Mouse (Mus musculus) ovary, adult 18-20 months (tissue): Measurements from ENCODE around the gene Plin1.

Experiments
- DNase-seq: peaks from one replicate; pipeline ENCODE4 v3.0.0; 2022; ENCODE audit warnings: low spot score, mixed read lengths

The Plin1 gene

GRCm38 (mm10) chr7:79732622-79733021, at the start of gene Plin1:
Plin1 (minus strand) TSS chr7:79732903.
- no peak for DNase-seq

DNA sequence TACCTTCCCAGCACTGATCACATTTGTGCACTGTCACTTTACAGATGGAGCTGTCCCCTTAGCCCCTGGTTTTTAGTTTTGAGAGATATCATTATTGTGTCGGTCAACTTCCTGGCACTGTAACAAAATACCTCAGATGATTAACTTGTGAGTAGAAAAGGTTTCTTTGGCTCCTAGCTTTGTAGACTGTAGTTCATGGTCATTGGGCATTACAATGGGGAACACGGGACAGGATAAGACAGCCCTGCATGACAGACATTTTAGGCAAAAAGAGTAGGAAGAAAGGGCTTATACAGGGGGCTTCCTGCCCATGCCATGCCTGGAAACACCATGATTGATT, 49.8 kb upstream of the Plin1 start:
- DNase-seq = no peak

- no peak for DNase-seq
Measured at GRCm38 (mm10) chr7:79781826-79782515, 49.3 kb upstream of the Plin1 start.

- DNase-seq = peak; percentile 66
Measured at GRCm38 (mm10) chr7:79780647-79781626, 48.2 kb upstream of the Plin1 start.

DNA sequence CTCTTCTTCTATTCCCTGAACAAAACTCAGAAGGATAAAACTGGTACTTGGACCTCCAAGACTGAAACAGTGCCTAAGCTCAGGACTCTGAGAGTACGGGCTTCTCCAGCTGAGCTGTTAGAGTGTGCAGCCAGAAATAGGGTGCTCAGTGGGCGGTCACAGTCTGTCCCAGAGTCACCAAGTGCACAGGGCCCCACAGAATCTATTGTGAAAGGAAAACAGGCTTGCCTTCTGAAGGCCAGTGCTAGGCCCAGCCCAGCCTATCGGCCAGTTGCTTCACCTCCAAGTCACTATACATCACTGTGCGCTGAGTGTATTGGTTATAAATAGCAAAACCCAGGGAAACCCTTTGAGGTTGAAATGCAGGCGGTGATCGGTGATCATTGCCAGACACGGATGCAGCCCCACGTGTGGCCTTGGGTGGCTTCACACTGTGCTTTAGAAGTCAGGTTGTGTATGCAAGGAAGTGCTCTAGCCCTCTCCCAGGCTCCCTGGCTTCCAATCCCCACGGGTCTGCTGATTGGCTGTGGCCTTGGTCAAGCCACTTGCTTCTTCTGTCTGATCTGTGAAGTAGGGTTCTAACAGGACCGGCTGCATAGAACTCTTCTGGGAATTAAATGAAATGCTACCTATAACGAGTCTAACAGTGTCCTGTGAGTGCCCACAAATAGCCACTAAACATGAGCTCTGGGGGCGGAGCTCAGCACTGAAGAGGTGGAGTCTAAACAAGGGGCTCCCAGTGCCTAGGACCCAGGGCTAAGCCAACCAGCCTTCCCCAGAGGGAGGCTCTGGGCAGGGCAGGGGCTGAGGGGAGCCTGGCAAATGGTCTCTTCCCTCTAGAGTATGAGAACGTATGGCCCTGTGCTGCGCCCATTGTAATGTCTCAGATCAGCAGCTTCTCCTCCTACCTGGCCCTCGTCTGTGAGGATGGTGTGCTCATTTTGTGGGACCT, 39.1 kb upstream of the Plin1 start:
- DNase-seq = no peak

GRCm38 (mm10) chr7:79769664-79770063, 37.0 kb upstream of the Plin1 start:
- no peak for DNase-seq

GRCm38 (mm10) chr7:79765991-79766390, 33.3 kb upstream of the Plin1 start:
- DNase-seq = no peak

DNA sequence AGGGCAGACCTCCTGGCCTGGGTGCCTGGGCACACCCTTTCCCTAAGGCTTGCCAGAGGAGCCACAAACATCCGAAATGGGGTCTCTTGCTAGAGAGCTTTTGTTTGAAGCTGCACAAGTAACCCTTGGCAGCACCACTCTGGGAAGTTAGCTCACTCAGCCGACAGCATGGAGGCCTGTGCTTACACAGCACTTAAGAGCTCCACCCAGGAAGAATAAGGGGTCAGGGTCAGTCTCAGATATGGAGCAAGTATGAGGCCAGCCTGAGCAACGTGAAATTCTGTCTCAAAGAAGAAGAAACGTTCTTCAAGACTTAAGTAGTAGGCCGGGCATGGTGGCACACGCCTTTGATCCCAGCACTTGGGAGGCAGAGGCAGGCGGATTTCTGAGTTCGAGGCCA, 29.4 kb upstream of the Plin1 start:
- DNase-seq = no peak

- no peak for DNase-seq
Measured at GRCm38 (mm10) chr7:79761124-79761876, 28.6 kb upstream of the Plin1 start.

DNA sequence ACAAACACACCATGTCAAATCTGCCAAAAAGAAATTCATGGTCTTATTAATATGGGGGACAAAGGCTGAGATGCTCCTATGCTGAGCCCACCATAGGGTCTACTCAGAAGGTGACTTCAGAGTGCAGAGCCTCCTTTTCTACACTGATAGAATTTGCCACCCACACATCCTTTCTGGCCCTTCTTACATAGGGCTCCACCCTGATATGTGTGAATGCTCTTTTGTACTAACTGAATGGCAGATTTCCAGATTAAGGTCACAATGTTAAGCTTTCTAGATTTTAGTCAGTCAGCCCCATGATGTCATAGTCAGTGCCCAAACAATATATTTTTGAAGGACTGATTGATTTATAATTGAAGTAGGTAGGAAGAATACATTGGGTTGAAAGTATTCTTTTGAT, 27.1 kb upstream of the Plin1 start:
- DNase-seq = no peak

DNA sequence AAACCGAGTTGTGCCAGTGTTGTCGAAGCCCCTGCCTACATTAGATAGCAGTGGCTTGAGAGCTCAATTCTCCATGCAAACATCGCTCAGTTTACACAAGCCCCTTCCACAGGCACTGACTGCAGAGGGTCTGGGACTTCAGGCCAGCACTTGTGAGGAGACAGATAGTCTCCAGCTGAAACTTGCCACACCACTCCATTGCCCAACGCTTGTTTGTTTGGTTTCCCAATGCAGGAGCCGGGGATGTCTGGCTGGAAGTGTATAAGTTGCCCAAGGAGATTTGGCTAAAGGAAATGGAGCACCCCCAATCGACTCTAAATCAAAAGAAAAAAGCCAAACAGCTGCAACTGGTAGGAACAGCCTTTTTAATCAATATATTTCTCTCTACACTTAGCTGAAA, 25.5 kb upstream of the Plin1 start:
- DNase-seq = no peak

DNA sequence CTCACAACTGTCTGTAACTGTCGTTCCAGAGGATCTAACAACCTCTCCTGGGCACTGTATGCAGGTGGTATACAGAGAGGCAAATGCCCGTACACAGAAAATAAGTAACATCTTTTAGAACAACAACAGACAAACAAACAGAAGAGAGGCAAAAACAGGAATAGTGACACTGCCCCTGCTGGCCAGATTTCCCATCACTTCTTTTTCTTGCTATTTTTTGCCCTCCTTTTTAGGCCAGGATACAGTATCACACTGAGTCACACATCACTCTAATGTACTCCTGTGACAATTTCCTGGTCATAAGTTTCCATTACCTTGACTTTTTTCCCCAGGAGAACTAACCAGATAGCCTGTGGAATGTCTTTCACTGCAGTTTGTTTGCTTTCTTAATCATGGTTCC, 23.6 kb upstream of the Plin1 start:
- no peak for DNase-seq

- no peak for DNase-seq
Measured at GRCm38 (mm10) chr7:79749511-79749910, 16.8 kb upstream of the Plin1 start.

GRCm38 (mm10) chr7:79747659-79748058, 15.0 kb upstream of the Plin1 start:
- DNase-seq = no peak

DNA sequence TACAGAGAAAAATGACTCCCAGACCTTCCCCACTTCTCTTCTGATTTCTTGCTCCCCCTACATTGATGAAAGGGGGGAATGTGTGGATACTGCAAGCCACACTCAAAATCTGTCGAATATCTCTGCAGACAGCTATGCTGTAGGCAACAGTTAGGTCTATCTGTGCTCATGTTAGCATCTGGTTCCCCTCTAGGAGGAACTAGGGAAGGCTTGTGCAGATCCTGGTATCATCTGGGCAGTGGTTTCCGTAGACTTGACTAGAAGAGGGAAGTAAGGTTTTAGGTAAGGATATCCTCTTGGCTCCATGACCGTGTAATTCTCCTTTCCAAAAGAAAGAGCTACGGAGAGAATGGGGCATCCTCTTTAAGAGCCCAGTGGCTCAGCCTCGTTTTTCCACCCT, 11.9 kb upstream of the Plin1 start:
- DNase-seq = no peak

- no peak for DNase-seq
Measured at GRCm38 (mm10) chr7:79744051-79744450, 11.3 kb upstream of the Plin1 start.

DNA sequence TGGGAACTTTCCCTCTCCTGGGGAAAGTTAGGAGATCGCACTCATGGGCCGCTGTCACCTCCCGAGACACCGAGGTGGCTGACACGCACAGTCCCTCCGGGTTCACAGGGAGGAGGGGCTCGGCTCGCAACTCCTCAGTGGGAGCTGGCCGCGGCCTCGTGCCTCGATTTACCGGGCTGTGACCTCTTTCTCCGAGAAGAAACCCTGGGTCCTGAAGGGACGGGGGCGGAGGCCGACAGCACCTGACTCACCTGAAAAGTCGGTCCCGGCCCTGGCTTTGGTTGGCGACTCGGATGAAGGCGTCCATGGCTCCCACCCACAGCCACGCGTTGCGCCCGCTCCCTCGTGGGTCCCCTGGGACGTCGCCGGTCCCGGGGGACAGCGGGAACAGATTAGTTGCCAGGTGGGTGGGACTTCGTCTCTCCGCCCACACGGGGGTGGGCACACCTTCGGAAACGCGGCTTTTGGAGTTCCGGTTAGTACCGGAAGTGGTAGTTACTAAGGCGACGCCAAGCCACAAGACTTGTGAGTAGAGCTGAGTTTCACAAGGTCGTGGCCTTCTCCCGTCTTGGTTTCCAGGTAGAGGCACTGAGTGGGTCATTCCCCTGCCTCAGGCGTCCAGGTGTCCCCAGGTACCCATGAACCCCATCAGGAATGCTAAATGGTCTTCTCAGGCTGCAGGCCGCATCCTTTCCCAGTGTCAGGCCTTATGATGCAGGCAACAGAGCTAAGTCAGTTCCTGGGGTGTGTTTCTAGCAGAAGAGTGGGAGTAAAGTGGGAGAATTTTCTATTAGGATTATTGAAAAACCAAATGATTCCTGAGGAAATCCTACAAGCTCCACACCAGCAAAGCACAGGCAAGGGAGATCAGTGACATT, 10.2 kb upstream of the Plin1 start, which contains the start of the genes Pex11a and Wdr93:
TSS of gene Pex11a (minus strand) at position 473 of the 878 bp plus-strand sequence.
TSS of gene Wdr93 (plus strand) at position 505 of the 878 bp plus-strand sequence.
- DNase-seq = peak; percentile 73

DNA sequence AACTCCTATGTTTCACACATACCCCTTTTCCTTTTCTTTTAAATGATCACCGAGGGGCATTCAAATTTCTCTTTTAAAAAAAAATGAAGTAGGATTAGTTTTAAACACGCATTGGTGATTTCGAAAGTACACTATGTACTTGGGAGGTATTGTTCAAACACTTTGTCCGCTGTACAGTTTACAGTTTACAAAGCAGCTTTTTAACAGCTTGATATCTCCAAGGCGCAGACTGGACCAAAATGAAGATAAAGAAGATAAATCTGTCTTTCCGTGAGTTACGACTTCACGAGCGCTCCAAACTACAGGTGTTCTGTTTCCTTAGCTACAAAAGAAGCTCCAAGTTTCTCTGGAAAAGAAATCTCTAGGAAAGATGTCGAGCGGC, 9.6 kb upstream of the Plin1 start:
- DNase-seq = no peak

GRCm38 (mm10) chr7:79740279-79740678, 7.6 kb upstream of the Plin1 start:
- no peak for DNase-seq

GRCm38 (mm10) chr7:79738913-79739312, 6.2 kb upstream of the Plin1 start:
- DNase-seq = no peak
